Mouse (Mus musculus) stomach, embryonic 14.5 days (tissue): ENCODE data around the gene Bves. TPM values are rescaled to one million over a fixed set of nuclear protein-coding genes. Genes with fewer than 3 reads are reported as not detected.

ENCODE experiments used
- ATAC-seq: fragments of 200-750 bp; cut with Nextera tagmentation; 2 replicates; pipeline ENCODE4 v1.8.0; 2017; ENCODE audit warnings: low read depth, moderate TSS enrichment; ENCODE audit not compliant: insufficient number of reproducible peaks, insufficient read depth, low FRiP score
- H3K27ac ChIP-seq: fragments of 300-500 bp; sonication (generic); 2 replicates; pipeline ENCODE4 v1.5.1; 2014; ENCODE audit warnings: mild to moderate bottlenecking, low read length, moderate library complexity, mixed read lengths
- H3K27me3 ChIP-seq: fragments of 300-500 bp; sonication (generic); 2 replicates; pipeline ENCODE4 v1.6.1; 2014; ENCODE audit warnings: low read length, control low read depth, mixed read lengths; ENCODE audit not compliant: control insufficient read depth, insufficient read depth
- H3K36me3 ChIP-seq: fragments of 300-500 bp; sonication (generic); 2 replicates; pipeline ENCODE4 v1.6.1; 2014; ENCODE audit warnings: mild to moderate bottlenecking, control low read depth, low read length, moderate library complexity, mixed read lengths; ENCODE audit not compliant: control insufficient read depth, insufficient read depth
- H3K4me1 ChIP-seq: fragments of 300-500 bp; sonication (generic); 2 replicates; pipeline ENCODE4 v1.6.1; 2014; ENCODE audit warnings: low read length, control low read depth, mixed read lengths; ENCODE audit not compliant: control insufficient read depth, insufficient read depth
- H3K4me2 ChIP-seq: fragments of 300-500 bp; sonication (generic); replicated peaks from 2 replicates; pipeline ENCODE4 v1.6.1; 2014; ENCODE audit warnings: low read depth, low read length, control low read depth
- H3K4me3 ChIP-seq: fragments of 300-500 bp; sonication (generic); 2 replicates; pipeline ENCODE4 v1.5.1; 2014; ENCODE audit warnings: low read depth, low read length, control low read depth
- H3K9ac ChIP-seq: fragments of 300-500 bp; sonication (generic); replicated peaks from 2 replicates; pipeline ENCODE4 v1.6.1; 2014; ENCODE audit warnings: low read depth, mild to moderate bottlenecking, control low read depth, low read length, moderate library complexity, mixed read lengths
- H3K9me3 ChIP-seq: fragments of 300-500 bp; sonication (generic); 2 replicates; pipeline ENCODE4 v1.6.1; 2016; ENCODE audit warnings: low read depth, low read length, control low read depth; ENCODE audit not compliant: control insufficient read depth
- WGBS: fragments of 180-500 bp; shearing (Covaris S2); extraction: QIAGEN DNeasy Blood & Tissue Kit; methylation state at CpG from one replicate; pipeline ENCODE4 v1.1.7; 2014; 5-methylcytosine and 5-hydroxymethylcytosine counted together
- polyA plus RNA-seq: library from polyadenylated mRNA; unstranded; fragments of >200 nt; fragmentation: Nextera tagmentation; extraction: Ambion mirVana; gene quantifications from 2 replicates; pipeline ENCODE4 v1.2.1, GENCODE M21; 2014

Gene Bves
- polyA plus RNA-seq, 1 experiment from 2014 or later, result 7.4 TPM

GRCm38 (mm10) chr10:45366987-45367705 lies 31.6 kb downstream of the Bves start:
- no peaks in the 10 kb centered on the region for H3K27me3 ChIP-seq

GRCm38 (mm10) chr10:45369639-45370038 lies 34.1 kb downstream of the Bves start:
- Histone ChIP-seq H3K36me3 (no peaks in the 10 kb centered on the region; the same call in 1 of the 2 replicates), H3K4me1 (no peaks in the 10 kb centered on the region), H3K4me3 (no peak overlapping the region), H3K9ac (no peak overlapping the region), H3K27ac (no peak overlapping the region), H3K4me2 (no peak overlapping the region), H3K9me3 (no peaks in the 10 kb centered on the region), H3K27me3 (no peaks in the 10 kb centered on the region)
- ATAC-seq, result no peak
- WGBS, result 59% methylated on average over 3 of the region's 3 CpGs

More at GRCm38 (mm10) chr10:45366987-45367705, 31.6 kb downstream of the Bves start:
- no peaks in the 10 kb centered on the region; the same call in 1 of the 2 replicates for H3K36me3 ChIP-seq
- 84% methylated on average over 17 of the region's 17 CpGs for WGBS
- H3K4me2 ChIP-seq, result no peak overlapping the region
- no peak overlapping the region for H3K27ac ChIP-seq
- no peak overlapping the region for H3K9ac ChIP-seq
- no peaks in the 10 kb centered on the region for H3K9me3 ChIP-seq
- no peaks in the 10 kb centered on the region for H3K4me1 ChIP-seq
- no peak overlapping the region for H3K4me3 ChIP-seq
- ATAC-seq, result no peak

- ATAC-seq, result no peak
- Histone ChIP-seq H3K9ac (no peak overlapping the region), H3K4me1 (no peaks in the 10 kb centered on the region), H3K27me3 (no peaks in the 10 kb centered on the region), H3K36me3 (no peaks in the 10 kb centered on the region; the same call in 1 of the 2 replicates), H3K4me2 (no peak overlapping the region), H3K27ac (no peak overlapping the region), H3K4me3 (no peak overlapping the region), H3K9me3 (no peaks in the 10 kb centered on the region)
- 73% methylated on average over 2 of the region's 2 CpGs for WGBS
These were observed 35.0 kb downstream of the Bves start for GRCm38 (mm10) chr10:45370545-45370944.

GRCm38 (mm10) chr10:45372994-45373692 lies 37.6 kb downstream of the Bves start:
- no peak overlapping the region for H3K4me2 ChIP-seq
- no peaks in the 10 kb centered on the region for H3K9me3 ChIP-seq
- WGBS, result 51% methylated on average over 4 of the region's 4 CpGs
- peak; percentile 57; the same call in 1 of the 2 replicates for ATAC-seq
- no peaks in the 10 kb centered on the region for H3K27me3 ChIP-seq
- no peak overlapping the region for H3K9ac ChIP-seq
- H3K4me1 ChIP-seq, result no peaks in the 10 kb centered on the region
- H3K36me3 ChIP-seq, result no peaks in the 10 kb centered on the region; the same call in 1 of the 2 replicates
- H3K27ac ChIP-seq, result no peak overlapping the region
- no peak overlapping the region for H3K4me3 ChIP-seq

GRCm38 (mm10) chr10:45378269-45378668 lies 42.7 kb downstream of the Bves start:
- ATAC-seq, result no peak
- H3K36me3 ChIP-seq, result no peaks in the 10 kb centered on the region

GRCm38 (mm10) chr10:45381937-45382636 lies 46.5 kb downstream of the Bves start:
- Histone ChIP-seq H3K27ac (no peak overlapping the region), H3K9me3 (no peaks in the 10 kb centered on the region), H3K4me1 (no peaks in the 10 kb centered on the region), H3K9ac (no peak overlapping the region), H3K27me3 (no peaks in the 10 kb centered on the region), H3K4me2 (no peak overlapping the region), H3K36me3 (no peaks in the 10 kb centered on the region), H3K4me3 (no peak overlapping the region)
- ATAC-seq, result no peak

More at GRCm38 (mm10) chr10:45378269-45378668, 42.7 kb downstream of the Bves start:
- no peak overlapping the region for H3K4me3 ChIP-seq
- no peak overlapping the region for H3K27ac ChIP-seq
- H3K27me3 ChIP-seq, result no peaks in the 10 kb centered on the region
- H3K4me1 ChIP-seq, result no peaks in the 10 kb centered on the region
- no peak overlapping the region for H3K9ac ChIP-seq
- no peak overlapping the region for H3K4me2 ChIP-seq
- 80% methylated on average over 3 of the region's 3 CpGs for WGBS
- H3K9me3 ChIP-seq, result no peaks in the 10 kb centered on the region

GRCm38 (mm10) chr10:45382637-45382958 lies 47.0 kb downstream of the Bves start:
- no peak for ATAC-seq
- H3K4me1 ChIP-seq, result no peaks in the 10 kb centered on the region
- H3K9me3 ChIP-seq, result no peaks in the 10 kb centered on the region
- no peak overlapping the region for H3K4me3 ChIP-seq
- H3K36me3 ChIP-seq, result no peaks in the 10 kb centered on the region
- no peaks in the 10 kb centered on the region for H3K27me3 ChIP-seq
- WGBS, result 61% methylated on average over 3 of the region's 3 CpGs
- H3K4me2 ChIP-seq, result no peak overlapping the region
- H3K27ac ChIP-seq, result no peak overlapping the region
- H3K9ac ChIP-seq, result no peak overlapping the region

GRCm38 (mm10) chr10:45398211-45398610 lies 62.6 kb downstream of the Bves start:
- no peak for ATAC-seq
- Histone ChIP-seq H3K36me3 (no peaks in the 10 kb centered on the region), H3K4me2 (no peak overlapping the region), H3K27me3 (no peaks in the 10 kb centered on the region), H3K9ac (no peak overlapping the region), H3K27ac (no peak overlapping the region), H3K9me3 (no peaks in the 10 kb centered on the region), H3K4me1 (no peaks in the 10 kb centered on the region), H3K4me3 (no peak overlapping the region)
- 77% methylated on average over 1 of the region's 1 CpGs for WGBS
